1 mouse cellular context compared by ENCODE assay signal in the genomic region with DNA sequence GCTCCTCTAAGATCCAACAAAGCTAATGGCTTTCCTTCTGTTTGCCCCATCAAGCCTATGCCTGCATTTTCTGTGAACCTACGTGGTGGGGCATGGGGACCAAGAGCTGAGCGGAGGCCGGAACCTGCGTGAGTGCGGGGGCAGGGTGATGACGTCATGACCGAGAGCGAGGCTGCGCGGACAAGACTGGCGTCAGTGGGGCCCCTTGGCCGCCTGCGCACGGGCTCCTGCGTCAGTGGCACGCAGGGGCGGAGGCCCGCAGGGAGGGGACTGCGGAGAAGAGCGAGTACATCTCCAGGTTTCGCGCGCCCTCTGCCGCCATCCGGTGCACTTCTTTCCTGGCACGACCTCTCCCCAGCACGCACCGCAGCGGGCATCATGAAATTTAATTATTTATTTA.
A peak's percentile ranks its signal among the peaks of the same experiment; 100 is the strongest.
TF ChIP-seq lines count a peak whose summit lies in the region.

No protein-coding gene starts in this region.

TF ChIP-seq in MEL, 35 proteins besides CTCF, POLR2A, EP300 and RAD21 (continued from another document):
- peak; percentile 93 for TF ChIP-seq SIN3A (IDR thresholded peaks at IDR 0.05; ENCODE audit: low read length)
- TF ChIP-seq SMC3 (IDR thresholded peaks at IDR 0.05; ENCODE audit: low read depth, low read length), result peak; percentile 67
- no peak for TF ChIP-seq ZKSCAN1 (IDR thresholded peaks at IDR 0.05; ENCODE audit: low read depth, low read length)
- 0 out of 2 replicates have a peak, but pooled peaks have one; percentile 64 for TF ChIP-seq CHD1 (IDR thresholded peaks at IDR 0.05; ENCODE audit: low read depth, low read length)
- no peak for TF ChIP-seq RCOR1 (IDR thresholded peaks at IDR 0.05; ENCODE audit: low read depth, low read length)
- TF ChIP-seq MAFK (IDR thresholded peaks at IDR 0.05; ENCODE audit: borderline replicate concordance, low read depth, low read length), result no peak
- peak; percentile 92 for TF ChIP-seq HCFC1 (IDR thresholded peaks at IDR 0.05; ENCODE audit: low read depth, low read length)
- TF ChIP-seq ZNF384 (IDR thresholded peaks at IDR 0.05; ENCODE audit: low read depth, low read length), result no peak
- peak; percentile 97 for TF ChIP-seq POLR2AphosphoS2 (IDR thresholded peaks at IDR 0.05; ENCODE audit: low read length)
- TF ChIP-seq USF1 (IDR thresholded peaks at IDR 0.05; ENCODE audit: low read depth, low read length), result 0 out of 2 replicates have a peak, but pooled peaks have one; percentile 24
- TF ChIP-seq MYC (IDR thresholded peaks at IDR 0.05; ENCODE audit: low read depth, low read length), result no peak; the same call in 1 of the 2 replicates
- TF ChIP-seq MAX (IDR thresholded peaks at IDR 0.05; ENCODE audit: low read length), result peak; percentile 78
- peak; percentile 74; the same call in 1 of the 2 replicates for TF ChIP-seq E2F4 (IDR thresholded peaks at IDR 0.05; ENCODE audit: borderline replicate concordance, low read depth, low read length)
- TF ChIP-seq MAZ (IDR thresholded peaks at IDR 0.05; ENCODE audit: low read depth, low read length), result peak; percentile 98
- TF ChIP-seq TBP (IDR thresholded peaks at IDR 0.05; ENCODE audit: low read depth, low read length), result peak; percentile 63; the same call in 1 of the 2 replicates
- no peak for TF ChIP-seq MYB (IDR thresholded peaks at IDR 0.05; ENCODE audit: low read depth, low read length)
- TF ChIP-seq JUND (IDR thresholded peaks at IDR 0.05; ENCODE audit: low read depth, low read length), result peak; percentile 30; the same call in 1 of the 2 replicates
- peak; percentile 88 for TF ChIP-seq ETS1 (IDR thresholded peaks at IDR 0.05; ENCODE audit: low read depth, low read length)
- TF ChIP-seq GABPA (IDR thresholded peaks at IDR 0.05; ENCODE audit: low read depth, low read length), result peak; percentile 80; the same call in 1 of the 2 replicates
- TF ChIP-seq MEF2A (IDR thresholded peaks at IDR 0.05; ENCODE audit: extremely low read depth, insufficient replicate concordance, low read depth, low read length, poor library complexity, severe bottlenecking), result no peak
- TF ChIP-seq ELF1 (IDR thresholded peaks at IDR 0.05; ENCODE audit: low read depth, low read length), result peak; percentile 84
- no peak for TF ChIP-seq TAL1 (IDR thresholded peaks at IDR 0.05; ENCODE audit: low read length)
- peak; percentile 61 for TF ChIP-seq TCF12 (IDR thresholded peaks at IDR 0.05; ENCODE audit: low read depth, low read length)
- no peak for TF ChIP-seq UBTF (IDR thresholded peaks at IDR 0.05; ENCODE audit: borderline replicate concordance, insufficient read depth, low read depth, low read length)
- TF ChIP-seq ZC3H11A (IDR thresholded peaks at IDR 0.05; ENCODE audit: low read depth, low read length), result peak; percentile 68
- peak; percentile 77 for TF ChIP-seq BHLHE40 (IDR thresholded peaks at IDR 0.05; ENCODE audit: borderline replicate concordance, low read depth, low read length)
- peak; percentile 65; the same call in 1 of the 2 replicates for TF ChIP-seq ZMIZ1 (IDR thresholded peaks at IDR 0.05; ENCODE audit: low read depth, low read length)
- TF ChIP-seq USF2 (IDR thresholded peaks at IDR 0.05; ENCODE audit: borderline replicate concordance in 1 of 2, insufficient read depth in 1 of 2, low read depth in 1 of 2, low read length in 2 of 2), result no peak
- peak; percentile 87 for TF ChIP-seq MXI1 (IDR thresholded peaks at IDR 0.05; ENCODE audit: low read depth, low read length)
- no peak; the same call in 1 of the 2 replicates for TF ChIP-seq CHD2 (IDR thresholded peaks at IDR 0.05; ENCODE audit: low read length)
